Mouse (Mus musculus) kidney, adult 2 months (tissue): ENCODE data around the gene Snx20. TPM values are rescaled to one million over a fixed set of nuclear protein-coding genes. Genes with fewer than 3 reads are reported as not detected.

Source experiments
- DNase-seq: peaks from one replicate; pipeline ENCODE4 v3.0.0; 2021
- H3K27ac ChIP-seq: fragments of 200-500 bp; 2 replicates; pipeline ENCODE4 v1.5.1; 2012; ENCODE audit warnings: low read depth, low read length, control low read depth, inconsistent platforms; ENCODE audit not compliant: insufficient read depth
- H3K27me3 ChIP-seq: fragments of 200-500 bp; replicated peaks from 2 replicates; pipeline ENCODE4 v1.6.1; 2012; ENCODE audit warnings: mild to moderate bottlenecking, moderate library complexity, low read length, inconsistent platforms; ENCODE audit not compliant: control insufficient read depth, insufficient read depth
- H3K36me3 ChIP-seq: fragments of 200-500 bp; 2 replicates; pipeline ENCODE4 v1.6.1; 2012; ENCODE audit warnings: mild to moderate bottlenecking, moderate library complexity, low read length, inconsistent platforms; ENCODE audit not compliant: control insufficient read depth, insufficient read depth
- H3K4me1 ChIP-seq: fragments of 200-500 bp; 2 replicates; pipeline ENCODE4 v1.6.1; 2011; ENCODE audit warnings: low read length; ENCODE audit not compliant: control insufficient read depth, insufficient read depth
- H3K4me3 ChIP-seq: fragments of 200-500 bp; 2 replicates; pipeline ENCODE4 v1.5.1; 2011; ENCODE audit warnings: mild to moderate bottlenecking, low read depth, low read length, control low read depth; ENCODE audit not compliant: insufficient read depth
- CTCF ChIP-seq: fragments of 200-500 bp; conservative IDR thresholded peaks from 2 replicates; pipeline ENCODE4 v1.5.1; 2011; ENCODE audit warnings: low read depth, mild to moderate bottlenecking, control low read depth, low read length, moderate library complexity, mixed read lengths; ENCODE audit not compliant: insufficient read depth, insufficient read length
- POLR2A ChIP-seq: fragments of 200-500 bp; IDR thresholded peaks from one replicate; pipeline ENCODE4 v1.6.1; 2011; ENCODE audit warnings: low read depth, low read length, control low read depth
- WGBS: fragments of 180-500 bp; shearing (Covaris S2); methylation state at CpG from one replicate; pipeline ENCODE4 v1.1.7; 2018; 5-methylcytosine and 5-hydroxymethylcytosine counted together
- polyA plus RNA-seq: library from polyadenylated mRNA; depleted of rRNA; stranded (reverse); fragments of >200 nt; gene quantifications from 2 replicates; pipeline ENCODE4 v1.2.3, GENCODE M21; 2012; rRNA removed

The Snx20 gene
- 1.8 and 2.0 TPM in 2 replicates for polyA plus RNA-seq

GRCm38 (mm10) chr8:88635474-88636397 is at the start of gene Snx20:
TSS of gene Snx20 (minus strand) at chr8:88636128.
- no peak within 1 kb of the TSS for H3K4me3 ChIP-seq
- 81% methylated on average over 14 of the region's 14 CpGs for WGBS
- H3K27me3 ChIP-seq, result no peaks in the 10 kb centered on the region
- peak; percentile 28 for DNase-seq
- no peaks in the 10 kb centered on the region for H3K36me3 ChIP-seq
- TF ChIP-seq CTCF, result no peak
- H3K27ac ChIP-seq, result no peak within 1 kb of the TSS
- 0 out of 2 replicates have a peak, but pooled peaks cover 4% of the 10 kb centered on the region for H3K4me1 ChIP-seq

DNA sequence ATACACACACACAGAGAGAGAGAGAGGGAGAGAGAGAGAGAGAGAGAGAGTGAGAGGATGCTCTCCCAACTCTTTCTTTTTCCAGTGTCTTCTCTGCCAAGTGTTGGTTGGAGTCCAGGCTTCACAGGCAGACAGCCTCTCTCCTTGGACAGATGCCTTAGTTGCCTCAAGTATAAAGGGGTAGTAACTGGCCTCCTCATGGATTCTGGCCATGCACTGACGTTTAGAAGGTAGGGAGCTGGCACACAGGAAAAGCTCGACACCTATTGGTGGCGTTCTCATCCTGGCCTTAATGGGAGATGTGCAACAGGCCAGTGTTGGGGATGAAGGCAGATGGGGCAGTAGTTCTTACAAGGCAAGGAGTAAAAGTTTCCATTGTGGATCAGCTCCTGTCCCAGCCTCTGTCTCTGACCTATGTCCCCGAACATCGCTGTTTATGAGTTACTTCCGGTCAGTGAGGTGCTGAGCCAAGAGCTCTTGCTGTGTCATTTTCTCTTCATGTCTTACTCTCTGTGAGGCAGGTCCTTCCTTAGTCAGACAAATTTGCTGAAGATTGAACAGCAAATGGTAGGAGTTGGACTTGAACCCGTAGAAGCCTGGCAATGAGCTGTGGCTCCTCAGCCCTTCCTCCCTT is 47.8 kb upstream of the Snx20 start:
- Histone ChIP-seq H3K27me3 (no peaks in the 10 kb centered on the region), H3K36me3 (no peaks in the 10 kb centered on the region), H3K4me3 (no peak overlapping the region), H3K27ac (no peak overlapping the region), H3K4me1 (no peaks in the 10 kb centered on the region)
- 76% methylated on average over 7 of the region's 7 CpGs for WGBS
- TF ChIP-seq CTCF (no peak), POLR2A (no peak)
- DNase-seq, result peak; percentile 42

DNA sequence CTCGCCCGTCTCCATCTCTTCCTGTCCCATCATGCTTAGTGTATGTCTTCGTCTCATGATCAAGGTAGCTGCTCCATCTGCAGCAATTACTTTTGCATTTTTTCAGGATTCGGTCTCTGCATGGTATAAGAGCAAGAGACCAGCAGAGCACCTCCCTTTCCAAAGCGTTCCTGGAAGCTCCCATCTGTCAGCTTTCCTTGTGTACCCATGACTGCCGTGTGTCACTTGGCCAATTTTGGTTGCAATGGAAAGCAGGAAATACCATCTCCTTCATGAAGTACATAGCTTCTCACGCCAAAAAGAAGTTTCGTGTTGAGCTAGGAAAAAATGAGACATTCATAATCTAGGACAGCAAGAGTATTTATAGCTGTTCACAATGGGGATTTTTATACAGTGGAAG is 45.1 kb upstream of the Snx20 start:
- DNase-seq, result peak; percentile 24
- H3K4me1 ChIP-seq, result no peaks in the 10 kb centered on the region
- no peaks in the 10 kb centered on the region for H3K36me3 ChIP-seq
- H3K4me3 ChIP-seq, result no peak overlapping the region
- WGBS, result 81% methylated on average over 8 of the region's 8 CpGs
- no peaks in the 10 kb centered on the region for H3K27me3 ChIP-seq
- H3K27ac ChIP-seq, result no peak overlapping the region
- TF ChIP-seq POLR2A (no peak), CTCF (no peak)

DNA sequence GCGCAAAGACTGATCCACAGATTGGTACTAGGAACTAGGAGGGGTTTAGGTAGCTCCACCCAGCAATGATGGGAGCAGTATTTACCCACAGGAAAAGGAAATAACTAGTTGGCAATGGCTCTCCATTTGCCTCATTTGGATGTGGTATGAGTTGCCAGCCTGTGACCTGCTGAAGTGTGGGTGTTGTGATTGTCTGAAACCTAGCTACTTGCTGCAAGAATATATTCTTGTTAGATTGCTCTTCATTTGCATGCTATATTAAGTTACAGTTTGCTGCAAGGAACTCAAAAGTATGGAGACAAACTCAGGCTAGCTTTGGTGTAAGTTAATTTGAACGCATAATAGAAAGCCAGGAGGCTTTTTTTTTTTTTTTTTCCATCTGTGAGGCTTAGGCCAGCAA is 44.6 kb upstream of the Snx20 start:
- no peak overlapping the region for H3K27ac ChIP-seq
- no peaks in the 10 kb centered on the region for H3K27me3 ChIP-seq
- H3K4me3 ChIP-seq, result no peak overlapping the region
- no peaks in the 10 kb centered on the region for H3K36me3 ChIP-seq
- WGBS, result 88% methylated on average over 2 of the region's 2 CpGs
- no peak for DNase-seq
- TF ChIP-seq POLR2A (no peak), CTCF (no peak)
- H3K4me1 ChIP-seq, result no peaks in the 10 kb centered on the region

DNA sequence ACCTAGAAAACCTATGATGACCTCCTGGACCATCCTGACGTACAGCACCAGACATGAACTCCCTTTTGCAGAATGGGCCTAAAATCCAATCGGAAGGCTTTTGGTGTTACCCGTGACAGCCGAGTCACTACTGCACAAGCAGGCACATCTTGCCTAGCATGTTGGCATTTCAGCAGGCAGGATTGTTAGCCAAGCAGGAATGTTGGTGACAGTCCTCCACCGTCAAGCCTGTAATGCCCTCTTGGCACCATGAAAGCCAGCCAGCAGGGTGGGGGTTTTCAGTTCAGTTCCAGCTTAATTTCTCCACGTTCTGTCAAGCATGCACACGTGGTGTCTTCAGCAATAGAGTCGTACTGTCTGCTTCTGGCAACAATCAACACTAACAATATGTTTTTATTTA is 41.1 kb upstream of the Snx20 start:
- no peak for DNase-seq

GRCm38 (mm10) chr8:88675372-88676165 is 39.6 kb upstream of the Snx20 start:
- Histone ChIP-seq H3K4me1 (no peaks in the 10 kb centered on the region), H3K27me3 (no peaks in the 10 kb centered on the region)
- WGBS, result 91% methylated on average over 12 of the region's 12 CpGs

More for the DNA sequence above, 41.1 kb upstream of the Snx20 start:
- no peaks in the 10 kb centered on the region for H3K4me1 ChIP-seq
- no peaks in the 10 kb centered on the region for H3K36me3 ChIP-seq
- no peak overlapping the region for H3K27ac ChIP-seq
- 76% methylated on average over 8 of the region's 8 CpGs for WGBS
- TF ChIP-seq CTCF, result no peak
- TF ChIP-seq POLR2A, result no peak
- no peak overlapping the region for H3K4me3 ChIP-seq
- H3K27me3 ChIP-seq, result no peaks in the 10 kb centered on the region

GRCm38 (mm10) chr8:88673859-88674258 is 37.9 kb upstream of the Snx20 start:
- Histone ChIP-seq H3K4me1 (no peaks in the 10 kb centered on the region), H3K27ac (no peak overlapping the region), H3K36me3 (no peaks in the 10 kb centered on the region), H3K27me3 (no peaks in the 10 kb centered on the region), H3K4me3 (no peak overlapping the region)
- peak; percentile 43 for DNase-seq
- 85% methylated on average over 5 of the region's 5 CpGs for WGBS
- no peak for TF ChIP-seq CTCF
- no peak for TF ChIP-seq POLR2A

More at GRCm38 (mm10) chr8:88675372-88676165, 39.6 kb upstream of the Snx20 start:
- no peak for DNase-seq
- TF ChIP-seq POLR2A (no peak), CTCF (no peak)
- no peak overlapping the region for H3K4me3 ChIP-seq
- H3K36me3 ChIP-seq, result no peaks in the 10 kb centered on the region
- H3K27ac ChIP-seq, result no peak overlapping the region
